Mouse (Mus musculus) liver, embryonic 14 days (tissue): ENCODE results near the gene Coro6. TPM values are rescaled to one million over a fixed set of nuclear protein-coding genes. Genes with fewer than 3 reads are reported as not detected.

Source experiments
- polyA plus RNA-seq: library from polyadenylated mRNA; depleted of rRNA; stranded (reverse); fragments of >200 nt; gene quantifications from 2 replicates; pipeline ENCODE4 v1.2.3, GENCODE M21; 2012; rRNA removed

The Coro6 gene
- polyA plus RNA-seq: 0.09 and 0.23 TPM in 2 replicates

DNA sequence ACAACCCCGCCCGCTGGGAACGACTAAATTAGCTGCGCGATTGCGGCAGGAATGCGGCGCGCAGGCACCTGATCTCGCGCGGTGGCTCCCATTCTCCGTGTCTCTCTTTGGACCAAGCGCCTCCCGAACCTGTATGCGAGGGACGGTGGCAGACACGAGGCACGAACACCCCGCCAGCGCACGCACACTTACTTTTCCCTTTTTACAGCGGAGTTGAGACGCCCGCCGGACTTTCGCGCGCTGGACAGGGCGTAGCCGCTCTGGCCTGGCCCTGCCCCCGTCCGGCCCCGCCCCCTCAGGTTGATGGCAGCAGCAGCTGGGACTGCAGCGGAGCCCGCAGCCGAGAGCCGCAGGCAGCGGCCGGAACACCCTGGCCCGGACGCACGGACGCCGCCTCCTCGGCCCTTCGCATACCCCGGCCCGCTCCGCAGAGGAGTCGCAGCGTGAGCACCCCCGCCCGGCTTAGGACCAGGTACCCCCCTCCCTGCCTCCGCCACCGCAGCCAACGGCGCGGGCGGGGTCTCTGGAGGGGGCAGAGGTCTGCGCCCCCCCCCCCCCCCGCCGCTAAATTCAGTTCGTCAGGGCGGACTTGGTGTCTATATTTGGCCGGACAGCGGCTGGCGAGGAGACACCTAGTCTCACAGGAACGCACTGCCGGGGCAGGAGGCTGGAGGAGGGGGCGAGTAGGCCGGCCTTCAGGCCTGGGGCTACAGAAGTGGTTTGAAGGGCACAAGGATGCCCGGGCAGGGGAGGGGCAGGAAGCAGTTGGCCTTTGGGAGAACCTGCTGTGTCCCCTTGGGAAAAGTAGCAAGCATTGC is at the start of gene Coro6:
TSS of gene Coro6 (plus strand) at position 129 of the 818 bp plus-strand sequence.

DNA sequence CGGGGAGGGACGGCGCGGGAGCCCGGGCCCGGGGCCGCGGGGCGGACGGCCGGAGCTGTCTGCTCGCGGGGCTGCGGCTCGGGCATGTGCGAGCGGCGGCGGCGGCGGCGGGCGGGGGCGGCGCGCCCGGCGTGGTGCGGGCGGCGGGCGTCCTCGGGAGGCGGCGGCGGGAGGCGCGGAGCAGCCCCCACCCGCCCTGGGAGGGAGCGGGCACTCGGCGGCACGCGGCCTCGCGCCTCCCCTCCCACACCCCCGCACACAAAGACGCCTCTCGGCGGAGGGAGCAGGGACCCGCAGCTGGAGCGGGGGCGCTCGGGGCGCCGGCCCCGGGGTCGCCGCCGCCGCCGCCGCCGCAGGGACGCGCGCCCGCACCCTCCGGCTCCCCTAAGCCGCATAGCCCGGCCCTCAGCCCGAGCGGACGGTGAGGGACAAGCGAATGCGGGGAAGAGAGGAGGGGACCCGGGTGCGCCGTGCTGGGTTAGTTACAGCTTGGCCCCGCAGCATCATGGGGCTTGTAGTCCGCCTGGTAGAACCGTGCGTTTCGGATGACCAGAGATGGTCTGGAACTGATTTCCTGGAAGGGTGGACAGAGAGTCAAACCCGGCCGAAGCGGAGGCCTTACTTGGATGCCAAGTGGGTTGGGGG is 27.5 kb downstream of the Coro6 start, which contains the start of gene Ankrd13b:
TSS of gene Ankrd13b (minus strand) at position 88 of the 645 bp plus-strand sequence.

DNA sequence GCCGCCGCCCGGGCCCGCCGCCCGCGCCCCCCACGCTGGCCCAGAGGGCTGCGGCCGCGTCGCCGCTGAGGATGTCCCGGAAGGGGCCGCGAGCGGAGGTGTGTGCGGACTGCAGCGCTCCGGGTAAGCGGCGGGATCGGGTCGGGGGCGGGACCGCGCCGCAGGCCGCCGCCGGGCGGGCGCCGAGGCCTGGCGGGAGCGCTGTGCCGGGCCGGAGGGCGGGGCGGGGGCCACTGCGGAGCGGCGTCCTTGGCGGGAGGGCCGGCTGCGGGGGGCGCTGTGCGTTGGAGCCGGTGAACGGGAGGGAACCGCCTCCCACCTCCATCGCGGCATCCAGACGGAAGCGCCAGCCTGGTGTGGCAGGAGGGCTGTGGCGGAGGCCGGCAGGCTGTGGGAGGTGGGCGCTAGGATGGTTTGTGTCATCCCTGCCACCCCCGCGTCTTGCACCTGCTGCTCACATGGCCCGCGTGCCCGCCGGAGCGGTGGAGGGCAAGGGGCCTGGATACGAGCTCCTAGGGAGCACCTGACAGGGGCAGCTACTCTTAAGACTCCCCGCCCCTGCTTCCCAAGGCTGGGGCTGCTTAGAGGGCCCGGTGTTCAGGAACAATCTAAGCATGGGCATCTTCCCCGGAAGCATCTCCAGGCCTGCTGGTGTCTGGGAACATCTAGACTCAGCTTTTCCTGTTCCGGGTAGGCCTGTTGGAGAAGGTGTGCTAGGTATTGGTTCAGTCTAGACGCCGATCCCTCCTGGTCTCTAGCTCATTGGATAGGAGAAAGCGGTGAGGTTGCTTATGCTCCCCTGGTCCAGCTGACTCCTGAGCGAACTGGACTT is 31.5 kb downstream of the Coro6 start, which contains the start of gene Git1:
TSS of gene Git1 (plus strand) at position 51 of the 832 bp plus-strand sequence.

DNA sequence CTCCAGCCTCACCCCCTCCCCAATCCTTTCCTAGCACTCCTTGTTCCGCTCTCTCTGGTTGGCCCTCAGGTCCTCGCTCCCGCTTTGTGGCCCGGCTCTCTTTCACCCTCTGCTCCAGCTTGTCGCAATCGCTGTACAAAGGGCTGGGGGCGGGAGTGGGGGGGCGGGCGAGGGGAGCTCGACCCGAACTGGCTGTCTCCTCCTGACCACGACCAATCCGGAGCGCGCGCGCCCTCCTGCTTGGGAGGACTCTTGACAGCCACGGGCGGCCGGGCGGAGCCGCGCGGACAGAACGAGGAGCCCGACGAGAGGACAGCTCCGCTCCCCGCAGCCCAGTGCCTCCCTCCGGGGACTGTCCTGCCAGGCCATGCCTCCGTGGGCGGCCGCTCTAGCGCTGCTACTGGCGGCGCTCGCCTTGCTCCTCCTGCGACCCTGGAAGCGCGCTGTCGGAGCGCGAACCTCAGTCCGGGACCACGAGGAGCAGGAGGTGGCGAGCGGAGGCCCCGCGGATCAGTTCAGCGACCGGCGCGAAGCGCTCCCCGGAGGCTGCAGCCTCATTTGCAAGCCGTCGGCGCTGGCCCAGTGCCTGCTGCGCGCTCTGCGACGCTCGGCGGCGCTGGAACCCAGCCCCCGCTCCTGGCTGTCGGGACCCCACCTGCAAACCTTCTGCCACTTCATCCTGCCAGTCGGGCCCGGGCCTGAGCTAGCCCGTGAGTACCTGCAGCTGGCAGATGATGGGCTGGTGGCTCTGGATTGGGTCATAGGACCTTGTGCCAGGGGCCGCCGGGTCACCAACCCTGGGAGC is 52.8 kb downstream of the Coro6 start, which contains the start of gene Abhd15:
TSS of gene Abhd15 (plus strand) at position 290 of the 805 bp plus-strand sequence.

DNA sequence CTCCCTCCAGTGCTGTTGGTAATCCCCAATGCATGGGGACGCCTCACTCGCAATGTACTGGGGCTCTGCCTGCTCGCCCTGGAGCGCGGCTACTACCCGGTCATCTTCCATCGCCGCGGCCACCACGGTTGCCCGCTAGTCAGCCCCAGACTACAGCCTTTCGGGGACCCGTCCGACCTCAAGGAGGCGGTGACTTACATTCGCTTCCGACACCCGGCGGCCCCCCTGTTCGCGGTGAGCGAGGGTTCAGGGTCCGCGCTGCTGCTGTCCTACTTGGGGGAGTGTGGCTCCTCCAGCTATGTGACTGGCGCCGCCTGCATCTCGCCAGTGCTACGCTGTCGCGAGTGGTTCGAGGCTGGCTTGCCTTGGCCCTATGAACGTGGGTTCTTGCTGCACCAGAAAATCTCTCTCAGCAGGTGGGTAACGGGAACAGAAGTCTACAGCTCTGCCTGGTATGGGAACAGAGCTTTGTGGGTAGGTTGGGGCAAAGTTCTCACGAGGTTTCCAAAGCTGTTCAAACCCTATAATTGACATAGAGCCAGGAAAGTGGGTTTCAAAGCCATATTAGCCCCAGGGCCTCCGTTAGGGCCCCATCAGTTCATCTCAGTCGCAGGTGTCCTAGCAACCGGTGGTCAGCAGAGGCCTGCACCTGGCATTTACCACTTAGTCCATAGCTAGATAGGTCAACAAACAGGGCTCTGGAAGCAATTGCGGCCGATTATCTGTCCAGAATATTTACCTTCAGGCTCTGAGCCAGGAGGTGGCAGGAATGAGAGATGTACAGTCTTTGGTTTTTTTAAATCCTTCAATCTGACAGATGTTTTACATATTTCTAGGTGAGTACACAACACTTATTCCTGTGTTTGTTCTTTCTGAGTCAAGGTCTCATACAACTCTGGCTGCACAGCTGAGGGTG is 53.7 kb downstream of the Coro6 start, which contains the start of gene Trp53i13:
TSS of gene Trp53i13 (minus strand) at position 344 of the 916 bp plus-strand sequence.

DNA sequence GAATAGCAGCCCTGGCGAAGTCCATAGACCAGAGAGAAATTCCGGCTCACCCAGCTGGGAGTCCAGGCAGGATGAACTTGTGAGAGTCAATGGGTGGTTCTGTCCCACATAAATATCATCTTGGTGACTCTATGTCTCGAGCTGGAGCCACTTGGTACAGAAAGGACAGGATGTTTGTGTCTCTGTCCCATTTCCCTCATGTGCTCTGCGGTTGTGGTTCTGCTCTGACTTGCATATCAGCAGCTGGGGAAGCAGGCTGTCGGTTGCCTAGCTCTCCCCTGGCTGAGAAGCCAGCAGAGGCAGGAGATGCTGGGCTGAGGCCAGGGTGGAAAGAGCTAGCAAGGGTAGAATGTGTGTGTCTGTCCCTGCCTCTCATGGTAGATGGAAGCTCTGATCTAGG is 56.8 kb downstream of the Coro6 start, which contains the start of gene Gm10392:
TSS of gene Gm10392 (minus strand) at position 156 of the 400 bp plus-strand sequence.

Other genes with a start within 250 kb of the Coro6 start
- 2.7 and 2.9 TPM in 2 replicates for gene Ssh2, start 246.1 kb upstream of the Coro6 start, polyA plus RNA-seq
- gene Ankrd13b, start 27.3 kb downstream of the Coro6 start, polyA plus RNA-seq: 3.4 and 3.6 TPM in 2 replicates
- 6.0 and 6.9 TPM in 2 replicates for gene Git1, start 31.2 kb downstream of the Coro6 start, polyA plus RNA-seq
- 0.72 and 0.92 TPM in 2 replicates for gene Abhd15, start 52.7 kb downstream of the Coro6 start, polyA plus RNA-seq
- gene Trp53i13, start 53.6 kb downstream of the Coro6 start, polyA plus RNA-seq: 2.6 and 2.7 TPM in 2 replicates
- gene Gm10392, start 56.8 kb downstream of the Coro6 start, polyA plus RNA-seq: not detected in 2 replicates
- 3.7 and 4.5 TPM in 2 replicates for gene Taok1, start 145.4 kb downstream of the Coro6 start, polyA plus RNA-seq
- gene Nufip2, start 223.7 kb downstream of the Coro6 start, polyA plus RNA-seq: 8.2 and 10.0 TPM in 2 replicates